Mouse (Mus musculus) stomach, postnatal 0 days (tissue): Measurements from ENCODE around the gene Gm8298.

Experiments
- CTCF ChIP-seq: IDR thresholded peaks from 2 replicates; pipeline ENCODE4 v1.5.1; 2016; ENCODE audit warnings: antibody characterized with exemption, low read depth, mild to moderate bottlenecking, moderate library complexity
- EP300 ChIP-seq: optimal IDR thresholded peaks from 2 replicates; pipeline ENCODE3; 2016; ENCODE audit warnings: antibody characterized with exemption

DNA sequence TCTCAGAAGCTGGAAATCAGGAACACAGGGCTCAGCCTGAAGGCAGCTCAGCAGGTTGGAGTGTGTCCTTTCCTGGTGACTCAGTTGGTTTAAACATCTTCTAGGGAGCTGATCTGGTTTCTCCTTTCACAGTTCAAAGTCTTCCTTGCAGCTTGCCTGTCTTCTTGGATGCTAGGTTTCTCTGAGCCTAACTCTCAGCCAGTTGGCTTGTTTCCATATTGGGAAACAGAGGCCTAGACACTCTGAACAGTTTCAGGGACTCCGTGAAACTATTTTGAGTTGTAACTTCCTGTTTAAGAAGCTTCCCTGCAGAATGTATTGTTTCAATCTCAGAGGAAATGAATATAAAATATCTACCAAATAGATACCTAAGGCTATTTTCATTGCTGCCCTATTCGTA lies 32.4 kb downstream of the Gm8298 start:
- TF ChIP-seq CTCF (no peak), EP300 (no peak)
